Mouse (Mus musculus) spleen, adult 2 months (tissue): ENCODE data around the gene Stk39. TPM values are rescaled to one million over a fixed set of nuclear protein-coding genes. Genes with fewer than 3 reads are reported as not detected.

Experiments used
- DNase-seq, 2 experiments: peaks; one replicate each; pipeline versions ENCODE4 v3.0.0 to v3.0.0-alpha.2; 2012 to 2021; ENCODE audit warnings: low spot score in 2 of 2, low read depth in 1 of 2
- H3K27ac ChIP-seq: fragments of 200-500 bp; 2 replicates; pipeline ENCODE4 v1.5.1; 2012; ENCODE audit warnings: low read length, inconsistent platforms; ENCODE audit not compliant: insufficient read depth
- H3K27me3 ChIP-seq: fragments of 200-500 bp; 2 replicates; pipeline ENCODE4 v1.6.1; 2012; ENCODE audit warnings: mild to moderate bottlenecking, moderate library complexity, low read length, inconsistent platforms; ENCODE audit not compliant: control insufficient read depth, insufficient read depth
- H3K36me3 ChIP-seq: fragments of 200-500 bp; 2 replicates; pipeline ENCODE4 v1.6.1; 2012; ENCODE audit warnings: mild to moderate bottlenecking, low read length, inconsistent platforms; ENCODE audit not compliant: control insufficient read depth, insufficient read depth
- H3K4me1 ChIP-seq: fragments of 200-500 bp; 2 replicates; pipeline ENCODE4 v1.6.1; 2011; ENCODE audit warnings: inconsistent platforms; ENCODE audit not compliant: control insufficient read depth, insufficient read depth, insufficient read length
- H3K4me3 ChIP-seq: fragments of 200-500 bp; 2 replicates; pipeline ENCODE4 v1.5.1; 2011; ENCODE audit warnings: mild to moderate bottlenecking, inconsistent platforms; ENCODE audit not compliant: insufficient read depth, insufficient read length; ENCODE audit errors: extremely low read depth
- CTCF ChIP-seq: fragments of 200-500 bp; IDR thresholded peaks from 2 replicates; pipeline ENCODE4 v1.5.1; 2011; ENCODE audit warnings: mild to moderate bottlenecking, inconsistent platforms; ENCODE audit not compliant: insufficient read depth, insufficient read length, insufficient replicate concordance; ENCODE audit errors: extremely low read depth
- POLR2A ChIP-seq: fragments of 200-500 bp; IDR thresholded peaks from 2 replicates; pipeline ENCODE4 v1.6.1; 2011; ENCODE audit warnings: low read depth, low read length, inconsistent platforms
- WGBS: fragments of 180-500 bp; shearing (Covaris S2); methylation state at CpG from one replicate; pipeline ENCODE4 v1.1.7; 2018; 5-methylcytosine and 5-hydroxymethylcytosine counted together
- polyA plus RNA-seq: library from polyadenylated mRNA; depleted of rRNA; stranded (reverse); fragments of >200 nt; gene quantifications from 2 replicates; pipeline ENCODE4 v1.2.3, GENCODE M21; 2012

Gene Stk39
- polyA plus RNA-seq, 1 experiment: 3.8 TPM

DNA sequence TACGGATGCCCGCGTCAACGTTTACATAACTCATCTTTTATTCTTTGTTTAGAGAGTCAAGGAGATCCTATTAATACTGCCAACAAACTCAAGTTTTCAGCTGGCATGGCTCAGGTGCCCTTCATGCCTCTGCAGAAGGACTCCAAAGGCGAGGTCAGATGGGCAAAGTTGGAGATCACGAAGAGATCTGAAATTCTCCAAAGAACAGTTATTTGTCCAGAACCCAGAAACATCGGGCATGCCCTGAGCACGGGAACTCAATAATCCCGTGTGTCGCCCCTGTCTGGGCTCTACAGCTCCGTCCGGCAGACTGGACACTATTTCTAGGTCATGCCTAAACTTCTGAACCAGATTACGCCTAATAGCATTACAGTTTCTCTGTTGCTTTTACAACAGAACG lies 3.8 kb downstream of the Stk39 start:
- WGBS: 91% methylated on average over 14 of the region's 14 CpGs
- TF ChIP-seq POLR2A (no peak), CTCF (no peak)
- no peak for DNase-seq
- Histone ChIP-seq H3K4me3 (no peak overlapping the region), H3K36me3 (no peaks in the 10 kb centered on the region), H3K27ac (no peak overlapping the region), H3K27me3 (peaks cover 13% of the 10 kb centered on the region), H3K4me1 (peaks cover 9% of the 10 kb centered on the region; the same call in 1 of the 2 replicates)

DNA sequence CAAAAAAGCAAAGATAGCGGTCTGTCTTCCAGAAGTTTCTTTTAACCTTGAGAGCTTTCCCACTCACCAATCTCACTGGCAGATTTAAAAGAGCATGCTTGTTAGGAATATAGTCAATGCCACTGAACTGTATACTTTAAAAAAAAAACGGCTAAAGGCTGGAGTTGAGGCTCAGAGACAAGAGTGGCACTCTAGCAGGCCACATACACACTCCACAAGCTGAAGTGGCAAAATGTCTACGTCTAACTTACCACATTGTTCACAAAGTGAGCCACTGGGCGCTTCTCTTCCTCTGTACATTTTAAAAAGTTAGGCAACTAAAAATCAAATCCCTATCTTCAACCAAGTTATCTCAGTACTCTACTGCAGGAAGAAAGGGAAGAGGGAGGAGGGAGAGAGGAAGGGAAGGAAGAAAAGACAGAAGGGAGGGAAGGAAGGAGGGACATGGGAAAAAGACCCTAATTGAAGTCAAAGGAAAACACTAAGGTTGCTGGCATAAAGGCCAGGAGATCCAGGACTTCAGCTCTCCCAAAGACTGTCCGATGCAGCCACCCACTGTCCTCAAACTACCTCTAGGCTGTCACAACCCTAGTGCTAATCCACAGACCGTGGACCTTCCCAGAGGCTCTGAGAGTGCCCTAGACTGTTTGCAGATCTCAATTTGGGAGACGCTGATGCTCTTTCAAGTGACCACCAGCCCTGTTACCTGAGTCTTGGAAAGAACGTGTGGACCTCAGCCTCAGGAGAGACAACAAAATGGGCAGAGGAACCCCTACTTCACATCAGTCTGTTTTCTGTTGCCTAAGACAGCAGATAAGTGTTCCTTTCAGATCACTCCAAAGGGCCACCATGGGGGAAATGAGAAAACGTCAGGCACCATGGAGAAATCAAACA lies 4.7 kb downstream of the Stk39 start:
- Histone ChIP-seq H3K27ac (no peak overlapping the region), H3K36me3 (no peaks in the 10 kb centered on the region), H3K27me3 (peaks cover 13% of the 10 kb centered on the region), H3K4me3 (no peak overlapping the region), H3K4me1 (peaks cover 9% of the 10 kb centered on the region; the same call in 1 of the 2 replicates)
- 84% methylated on average over 9 of the region's 9 CpGs for WGBS
- no peak for DNase-seq
- no peak for TF ChIP-seq POLR2A
- TF ChIP-seq CTCF: no peak

DNA sequence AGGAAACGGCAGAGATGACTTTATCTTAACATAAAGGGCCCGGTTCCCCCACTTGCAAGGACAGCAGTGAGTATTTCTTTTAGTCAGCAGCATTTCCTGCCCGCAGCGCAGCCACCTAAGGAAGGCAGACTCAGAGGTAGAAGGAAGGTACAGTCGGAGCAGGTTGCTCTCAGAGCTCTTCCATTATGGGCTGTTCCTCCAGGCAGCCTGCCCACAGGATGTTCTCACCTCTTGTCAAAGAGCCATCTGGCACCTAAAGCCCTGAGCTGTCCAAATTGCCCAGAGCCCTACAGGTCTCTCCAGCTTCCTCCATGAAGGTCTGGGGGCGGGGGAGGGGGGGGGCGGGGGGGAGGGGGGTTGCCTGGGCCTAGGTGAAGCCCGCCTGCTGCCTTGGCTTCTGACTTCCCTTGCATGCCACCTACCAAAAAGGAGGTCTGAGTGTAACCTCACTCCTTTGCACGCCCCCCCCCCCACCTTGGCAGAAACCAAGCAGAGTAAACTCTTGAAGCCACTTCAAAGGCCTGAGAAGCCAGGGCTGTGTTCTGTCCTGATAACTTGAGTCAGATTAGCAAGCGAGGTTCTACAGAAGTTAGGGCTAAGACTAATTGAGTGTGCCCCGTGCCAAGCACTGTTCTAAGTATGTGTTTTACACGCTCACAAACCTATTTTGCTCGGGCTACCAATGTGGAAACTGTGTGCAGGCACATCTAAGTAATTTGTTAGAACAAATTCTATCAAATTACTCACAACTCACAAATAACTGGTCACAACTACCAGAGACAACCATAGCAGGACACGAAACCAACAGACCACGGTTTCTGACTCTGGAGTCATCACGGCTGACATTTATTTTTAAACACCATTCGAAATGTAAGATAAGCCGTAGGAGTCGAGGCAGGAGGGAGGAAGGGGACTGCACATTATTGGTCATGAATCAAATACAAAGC lies 5.7 kb downstream of the Stk39 start:
- peak in 1 of 2 experiments; percentile 25 for DNase-seq
- TF ChIP-seq POLR2A: no peak
- TF ChIP-seq CTCF: no peak
- H3K4me3 ChIP-seq: no peak overlapping the region
- WGBS: 43% methylated on average over 17 of the region's 19 CpGs
- H3K27me3 ChIP-seq: peaks cover 7% of the 10 kb centered on the region
- H3K4me1 ChIP-seq: peaks cover 6% of the 10 kb centered on the region; the same call in 1 of the 2 replicates
- peak overlapping the region; percentile 37 for H3K27ac ChIP-seq
- no peaks in the 10 kb centered on the region for H3K36me3 ChIP-seq

DNA sequence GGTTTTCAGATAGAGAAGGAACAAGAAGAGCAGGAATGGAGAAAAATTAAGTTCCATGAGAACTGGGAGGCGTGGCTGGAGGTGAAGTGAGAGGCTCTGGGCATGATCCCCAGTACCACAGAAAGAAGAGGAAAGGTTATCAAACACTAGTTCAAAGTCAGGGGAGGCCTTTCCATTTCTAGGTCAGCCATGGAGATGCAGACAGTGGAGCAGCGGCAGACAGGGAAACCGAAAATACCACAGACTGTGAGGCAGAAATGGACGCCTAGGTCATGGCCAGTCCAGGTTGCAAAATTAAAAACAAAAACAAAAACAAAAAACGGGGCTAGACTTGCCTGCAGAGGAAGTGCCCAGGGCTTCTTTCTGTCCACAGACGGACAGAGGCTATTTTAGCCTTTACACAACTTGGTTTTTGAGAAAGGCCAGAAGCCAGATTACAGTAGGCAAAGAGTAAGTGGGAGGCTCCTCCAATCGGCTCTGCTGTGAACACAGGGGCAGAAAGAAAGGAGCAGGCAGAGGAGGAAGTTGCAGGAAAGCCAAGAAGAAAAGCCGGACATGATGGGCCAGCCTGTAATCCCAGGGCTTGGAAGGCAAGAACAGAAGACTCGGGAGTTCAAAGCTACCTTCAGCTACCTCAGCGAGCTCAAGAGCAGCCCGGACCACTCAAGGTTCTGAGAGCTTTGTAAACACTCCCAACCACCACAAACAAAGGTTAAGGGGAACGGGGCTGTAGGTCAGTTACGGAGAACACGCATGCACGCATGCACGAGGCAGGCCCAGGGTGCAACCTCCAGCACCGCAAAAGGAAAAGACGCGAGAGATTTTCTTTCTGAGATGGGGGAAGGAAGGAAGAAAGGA lies 6.6 kb downstream of the Stk39 start:
- no peak for DNase-seq
- H3K4me3 ChIP-seq: no peak overlapping the region
- H3K36me3 ChIP-seq: no peaks in the 10 kb centered on the region
- 51% methylated on average over 19 of the region's 19 CpGs for WGBS
- H3K4me1 ChIP-seq: no peaks in the 10 kb centered on the region
- H3K27ac ChIP-seq: peak overlapping the region; percentile 37
- TF ChIP-seq POLR2A (no peak), CTCF (no peak)
- no peaks in the 10 kb centered on the region for H3K27me3 ChIP-seq

DNA sequence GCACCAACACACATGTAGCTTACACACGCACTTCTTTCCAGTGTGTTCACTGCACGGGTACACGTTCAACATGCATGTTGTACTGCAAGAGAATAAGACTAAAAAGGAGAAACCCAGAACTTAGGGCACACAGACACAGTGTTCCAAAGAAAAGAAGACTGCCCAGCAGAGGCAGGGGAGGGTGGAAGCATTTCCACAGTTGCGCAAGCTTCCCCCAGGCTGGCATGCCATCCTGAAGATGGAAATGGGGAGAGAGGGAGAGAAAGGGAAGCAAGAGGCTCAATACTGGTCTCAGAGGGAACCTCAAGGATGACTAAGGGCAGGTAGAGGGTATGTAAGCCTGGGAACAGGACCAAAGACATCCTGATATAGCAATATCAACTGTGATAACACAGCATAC lies 7.6 kb downstream of the Stk39 start:
- Histone ChIP-seq H3K27me3 (no peaks in the 10 kb centered on the region), H3K4me3 (no peak overlapping the region), H3K27ac (no peak overlapping the region), H3K4me1 (no peaks in the 10 kb centered on the region), H3K36me3 (no peaks in the 10 kb centered on the region)
- WGBS: 93% methylated on average over 4 of the region's 4 CpGs
- TF ChIP-seq POLR2A (no peak), CTCF (no peak)
- DNase-seq: no peak

DNA sequence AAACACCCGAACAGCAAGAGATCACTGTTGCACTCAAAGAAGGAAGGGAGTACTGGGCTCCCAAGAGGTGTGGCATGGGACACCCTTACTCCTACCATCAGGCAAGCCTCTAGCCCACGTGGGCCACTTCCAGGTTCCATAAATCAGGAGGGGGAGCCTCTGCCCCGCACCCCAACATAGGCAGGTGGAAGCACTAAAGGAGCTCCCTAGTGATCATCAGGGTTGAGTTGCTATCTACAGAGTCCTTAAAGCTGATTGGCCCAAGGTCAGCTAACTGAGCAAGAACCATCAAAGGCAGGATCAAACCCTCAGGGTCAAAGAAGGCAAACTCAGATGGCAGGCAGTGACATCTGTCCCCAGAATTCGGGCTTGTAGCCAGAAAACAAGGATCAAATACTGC lies 8.3 kb downstream of the Stk39 start:
- Histone ChIP-seq H3K4me3 (no peak overlapping the region), H3K4me1 (no peaks in the 10 kb centered on the region), H3K27ac (no peak overlapping the region), H3K27me3 (no peaks in the 10 kb centered on the region), H3K36me3 (no peaks in the 10 kb centered on the region)
- no peak for TF ChIP-seq POLR2A
- no peak for TF ChIP-seq CTCF
- WGBS: 75% methylated on average over 4 of the region's 4 CpGs
- no peak for DNase-seq
